Mouse (Mus musculus): ENCODE results near the gene Cx3cr1. TPM values are rescaled to one million over a fixed set of nuclear protein-coding genes. Genes with fewer than 3 reads are reported as not detected.

The Cx3cr1 gene
- polyA plus RNA-seq (2017; shearing (Covaris generic)), result under 1 TPM; 0.08 to 0.15 TPM

DNA sequence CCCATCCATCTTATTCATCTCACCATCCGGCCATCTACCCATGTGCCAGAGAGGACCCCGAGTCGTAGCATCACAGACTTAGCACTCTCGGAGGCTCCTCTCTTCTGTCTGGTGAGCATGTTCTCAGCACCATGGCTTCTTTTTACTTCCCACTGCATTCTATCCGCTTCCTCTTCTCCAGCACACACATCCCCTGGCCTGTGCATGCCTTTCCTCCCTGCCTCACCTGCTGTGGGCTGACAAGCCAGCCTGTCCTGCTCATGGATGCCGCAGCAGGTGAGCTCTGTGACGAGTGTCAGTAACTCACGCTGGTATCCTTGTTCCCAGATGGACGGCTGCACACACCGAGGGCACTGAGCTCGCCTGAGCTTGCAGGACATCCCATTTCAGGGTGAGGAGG lies at the start of gene Cx3cr1:
Cx3cr1 (minus strand) TSS at position 101 of the 400 bp plus-strand sequence.

DNA sequence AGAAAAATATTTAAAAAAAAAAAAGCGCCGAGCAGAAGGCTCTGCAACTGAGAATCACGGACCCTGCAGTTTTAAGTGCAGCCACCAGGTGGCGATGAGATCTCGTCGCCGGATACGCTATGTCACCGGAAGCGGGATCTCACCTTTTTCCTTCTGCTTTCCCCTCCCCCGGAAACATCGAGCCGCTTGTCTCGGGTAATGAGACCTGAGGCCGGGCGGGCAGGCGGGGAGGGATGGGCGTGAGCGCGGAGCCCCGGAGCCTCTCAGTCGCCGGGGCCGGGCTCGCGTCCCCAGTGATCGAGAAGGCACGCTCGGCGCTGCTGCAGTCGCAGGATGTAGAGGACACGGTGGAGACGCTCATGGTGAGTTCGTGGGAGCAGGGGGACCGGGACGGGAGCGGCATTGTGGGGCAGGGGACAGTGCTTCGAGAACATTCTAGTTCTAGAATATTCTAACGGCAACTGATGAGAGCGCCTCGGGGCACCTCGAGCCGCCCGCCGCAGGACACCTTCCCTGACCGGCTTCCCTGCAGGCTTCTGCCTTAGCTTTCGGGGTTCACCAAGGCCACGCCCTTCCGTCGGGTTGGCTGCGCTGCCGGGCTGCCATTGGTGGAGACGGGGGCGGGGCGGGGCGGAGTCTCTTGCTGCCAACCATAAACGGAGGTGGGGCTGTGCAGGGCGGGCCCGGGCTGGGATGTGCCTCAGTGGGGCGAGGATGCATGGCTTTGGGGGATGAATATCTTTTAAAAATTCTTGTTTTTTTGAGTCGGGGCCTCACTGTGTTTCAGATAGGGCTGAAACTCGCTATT lies 40.7 kb upstream of the Cx3cr1 start, which contains the start of gene Slc25a38:
Slc25a38 (plus strand) TSS at position 164 of the 808 bp plus-strand sequence.

DNA sequence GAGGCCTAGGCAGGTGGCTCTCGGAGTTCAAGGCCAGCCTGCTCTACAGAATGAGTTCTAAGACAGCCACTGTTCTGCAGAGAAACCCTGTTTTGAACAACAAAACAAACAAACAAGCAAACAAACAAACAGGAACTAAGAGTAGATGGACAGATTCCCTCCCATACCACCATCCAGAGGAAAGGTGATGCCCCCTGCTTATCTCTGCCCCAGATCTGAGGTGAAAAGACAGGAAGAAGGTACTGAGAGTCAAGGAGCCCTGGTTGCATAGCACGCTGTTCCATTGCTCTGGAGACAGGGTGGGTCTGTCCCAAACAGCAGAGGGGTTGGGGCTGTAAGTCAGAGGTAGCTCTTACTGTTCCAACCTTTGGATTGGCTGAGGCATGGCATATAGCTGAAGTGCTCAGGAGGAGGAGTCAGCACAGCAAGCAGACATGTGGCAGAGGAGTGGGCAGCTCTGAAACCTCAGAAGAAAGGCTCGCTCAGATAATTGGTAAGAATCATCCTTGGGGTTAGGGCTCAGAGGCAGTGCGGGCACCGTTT lies 22.1 kb upstream of the Cx3cr1 start, which contains the start of gene Ccr8:
Ccr8 (plus strand) TSS at position 419 of the 543 bp plus-strand sequence.

DNA sequence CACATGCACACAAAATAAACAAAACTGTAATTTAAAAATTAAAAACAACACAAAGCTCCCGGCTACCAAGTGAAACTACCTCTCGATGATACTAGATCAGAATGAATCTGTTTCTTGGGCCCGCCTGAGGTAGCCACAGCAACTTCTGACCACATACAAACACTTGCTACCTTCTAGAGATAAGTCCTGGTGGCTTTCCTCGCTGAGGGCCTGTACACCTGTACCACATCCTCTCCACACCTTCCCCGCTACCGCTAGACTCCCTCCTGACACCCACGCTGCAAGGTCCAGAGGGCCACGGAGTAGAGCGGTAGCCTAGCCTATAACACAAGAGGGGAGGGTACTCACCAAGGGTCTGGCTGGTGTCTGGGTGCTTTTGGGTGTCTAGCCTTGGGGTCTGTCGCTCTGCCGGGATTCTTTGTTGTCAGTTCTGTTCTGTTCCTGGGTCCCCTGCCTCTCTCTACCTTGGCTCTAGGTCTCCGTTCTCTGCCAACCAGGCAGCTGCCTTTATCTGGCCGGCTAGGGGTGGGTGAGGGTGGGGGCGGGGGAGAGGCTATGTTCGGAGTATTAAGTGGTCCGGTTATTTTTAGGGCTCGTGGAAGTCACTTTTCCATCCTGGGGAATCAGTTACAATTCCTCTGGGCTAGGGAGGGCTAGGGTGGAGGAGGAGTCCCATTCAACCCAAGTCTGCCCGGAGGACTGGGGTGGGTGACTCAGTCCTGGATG lies 46.4 kb downstream of the Cx3cr1 start, which contains the start of gene Xirp1:
Xirp1 (minus strand) TSS at position 513 of the 726 bp plus-strand sequence.

DNA sequence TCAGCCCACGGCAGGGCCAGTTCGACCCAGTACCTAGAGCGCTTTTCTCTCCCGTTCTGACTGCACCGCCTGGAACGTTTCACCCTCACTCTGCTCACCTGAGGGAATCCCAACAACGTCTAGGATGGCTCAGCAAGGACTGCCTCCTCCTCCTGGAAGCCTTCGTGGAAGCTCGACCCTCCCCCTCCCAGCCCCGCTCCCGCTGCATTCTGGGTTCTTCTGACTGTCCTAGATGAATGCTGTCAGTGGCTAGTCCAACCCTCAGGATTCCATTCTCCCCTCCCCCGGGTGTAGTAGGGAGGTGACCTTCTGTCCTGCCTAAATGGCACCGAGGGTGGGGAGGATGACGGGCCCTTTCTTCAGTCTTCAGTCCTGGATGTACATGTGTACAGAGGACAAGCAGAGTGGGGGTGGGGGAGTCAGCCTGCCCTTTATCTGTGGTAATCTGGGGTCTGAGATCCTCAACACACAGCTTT lies 85.1 kb downstream of the Cx3cr1 start, which contains the start of gene Csrnp1:
Csrnp1 (minus strand) TSS at position 123 of the 476 bp plus-strand sequence.

DNA sequence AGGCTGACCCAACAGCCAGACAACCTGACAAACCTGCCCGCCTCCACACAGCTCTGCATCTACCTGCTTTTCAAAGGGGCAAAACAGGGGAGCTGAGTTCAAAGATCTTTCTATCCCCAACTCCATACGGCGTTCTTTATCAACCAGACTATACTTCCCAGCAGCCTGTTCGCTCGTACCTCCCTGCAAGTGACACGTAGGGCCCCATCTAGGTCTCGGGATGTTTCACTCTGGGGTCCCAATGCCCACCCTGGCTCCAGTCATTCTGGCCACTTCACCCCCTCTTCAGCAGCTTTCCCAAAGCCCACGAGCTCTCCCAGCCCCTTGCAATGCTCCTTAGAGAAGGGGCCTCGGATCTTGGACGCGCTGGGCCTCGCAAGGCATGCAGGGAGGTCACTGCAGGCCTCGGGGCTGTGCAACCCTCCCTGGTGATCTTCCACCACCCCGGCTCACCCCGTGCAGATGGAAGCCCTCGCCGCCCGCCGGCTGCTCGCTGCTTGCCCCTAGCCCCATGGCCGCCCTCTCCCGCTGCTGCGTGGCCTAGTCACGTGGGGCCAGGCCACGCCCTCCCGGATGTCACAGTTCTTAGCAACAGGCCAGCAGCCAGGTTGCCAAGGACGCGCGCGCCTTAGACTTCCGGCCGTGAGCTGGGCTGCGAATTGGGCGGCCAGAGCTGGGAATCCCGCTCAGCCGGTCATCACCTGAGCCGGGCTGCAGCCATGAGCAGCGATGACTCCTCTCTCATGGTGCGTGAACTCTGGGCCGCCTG lies 132.5 kb downstream of the Cx3cr1 start, which contains the start of the genes Gorasp1 and Ttc21a:
Gorasp1 (minus strand) TSS at position 561 of the 769 bp plus-strand sequence.
Ttc21a (plus strand) TSS at position 602 of the 769 bp plus-strand sequence.

DNA sequence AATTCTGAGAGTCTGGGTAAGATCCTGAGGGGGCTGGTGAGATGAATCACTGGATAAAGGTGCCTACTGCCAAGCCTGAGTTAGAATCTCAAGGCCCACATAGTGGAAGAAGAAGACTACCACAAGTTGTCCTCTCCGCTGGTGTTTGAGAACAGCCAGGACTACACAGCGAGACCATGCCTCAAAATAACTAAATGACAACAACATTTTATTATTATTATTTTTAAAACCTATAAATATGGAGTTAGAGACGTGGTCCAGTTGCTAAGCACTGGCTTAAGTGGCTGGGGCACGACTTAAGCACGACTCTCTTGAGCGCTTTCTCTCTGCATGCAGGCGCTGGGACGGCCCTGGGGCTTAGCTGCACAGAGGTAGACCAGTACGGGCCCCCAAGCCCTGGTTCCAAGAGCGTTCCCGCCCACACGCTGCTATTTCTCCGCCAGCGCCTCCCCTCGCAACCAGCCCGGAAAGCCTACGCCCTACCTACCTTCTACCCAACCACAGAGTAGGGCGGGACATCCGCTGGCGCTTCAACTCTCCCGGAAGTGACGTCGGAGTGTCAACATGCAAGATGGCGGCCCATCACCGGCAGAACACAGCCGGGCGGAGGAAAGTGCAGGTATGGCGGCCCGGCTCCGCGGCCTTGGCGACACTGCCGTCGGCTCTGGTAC lies 175.2 kb downstream of the Cx3cr1 start, which contains the start of gene Wdr48:
Wdr48 (plus strand) TSS at position 540 of the 671 bp plus-strand sequence.

Other genes starting within 250 kb of the Cx3cr1 start
- under 1 TPM; 0.73 to 0.93 TPM for gene Scn11a, start 244.4 kb downstream of the Cx3cr1 start, polyA plus RNA-seq (2017; shearing (Covaris generic))
- 10 to 100 TPM; 58.4 to 60.2 TPM for gene Wdr48, start 175.0 kb downstream of the Cx3cr1 start, polyA plus RNA-seq (2017; shearing (Covaris generic))
- 10 to 100 TPM; 10.5 to 12.7 TPM for gene Gorasp1, start 132.3 kb downstream of the Cx3cr1 start, polyA plus RNA-seq (2017; shearing (Covaris generic))
- under 1 TPM in 1 of 2 experiments, not detected in 1; 0.13 TPM for gene Ttc21a, start 132.3 kb downstream of the Cx3cr1 start, polyA plus RNA-seq (2017; shearing (Covaris generic))
- gene Csrnp1, start 85.2 kb downstream of the Cx3cr1 start, polyA plus RNA-seq (2017; shearing (Covaris generic)), result 10 to 100 TPM; 54.4 to 66.2 TPM
- under 1 TPM in 1 of 2 experiments, not detected in 1; 0.04 TPM for gene Xirp1, start 46.3 kb downstream of the Cx3cr1 start, polyA plus RNA-seq (2017; shearing (Covaris generic))
- 100 to 1,000 TPM in 1 of 2 experiments, 10 to 100 TPM in 1; 29.6 to 189 TPM for gene Ccr8, start 22.2 kb upstream of the Cx3cr1 start, polyA plus RNA-seq (2017; shearing (Covaris generic))
- 10 to 100 TPM; 50.3 to 51.9 TPM for gene Slc25a38, start 40.5 kb upstream of the Cx3cr1 start, polyA plus RNA-seq (2017; shearing (Covaris generic))
- 1,000 to 10,000 TPM; 1,278 to 1,616 TPM for gene Rpsa, start 57.8 kb upstream of the Cx3cr1 start, polyA plus RNA-seq (2017; shearing (Covaris generic))
- gene Mobp, start 79.8 kb upstream of the Cx3cr1 start, polyA plus RNA-seq (2017; shearing (Covaris generic)), result 1 to 10 TPM in 1 of 2 experiments, not detected in 1; 2.0 TPM
- gene Myrip, start 231.6 kb upstream of the Cx3cr1 start, polyA plus RNA-seq (2017; shearing (Covaris generic)), result 1 to 10 TPM in 1 of 2 experiments, under 1 TPM in 1; 0.35 to 2.4 TPM

Measured in inflammation-experienced regulatory T-cells (primary cell).